In genomic region chr9:120192742-120193141, GRCm38 (mm10) we compare ENCODE assay signal across 23 mouse cellular contexts. TPM values are rescaled to one million over a fixed set of nuclear protein-coding genes. Genes with fewer than 3 reads are reported as not detected.
DNase-seq lines count a peak whose midpoint lies in the region.
"Had no signal": no experiment of that assay in that cellular context is flagged by ENCODE, and none has a peak within 500 bp of the region (broad histone marks: within the 10 kb centered on the region; RNA-seq: fewer than 3 reads in every experiment).

No protein-coding gene starts in this region.

- intact Hi-C loops in left cerebral cortex, postnatal 4 days (cut with DNase I): loop anchor here (5.0 kb wide), 1 partner anchor 185 kb away; no protein-coding TSS in a partner anchor

- DNase-seq in left cerebral cortex, adult 18-20 months (ENCODE audit: low spot score in 2 of 2): peak; percentile 49 to 73
- no peak for DNase-seq in left cerebral cortex, postnatal 4 days
- peak; percentile 85 for DNase-seq in brain, adult 2 months (ENCODE audit: low read depth, low spot score)
- DNase-seq in frontal cortex, postnatal 36 days (ENCODE audit: low spot score in 2 of 2): peak; percentile 59 to 84
- peak; percentile 54 for DNase-seq in right cerebral cortex, postnatal 25 days
- DNase-seq in kidney, adult 8-10 months: no peak
- no peak for DNase-seq in gastrocnemius, adult 18-20 months (ENCODE audit: low spot score)
- DNase-seq: adrenal gland, postnatal 10 days; cerebellum, adult 11-12 months; cerebellum, adult 9-11 months; embryo, embryonic 11 days; gastrocnemius, postnatal 36 days; heart, adult 18-20 months; heart, postnatal 4 days; kidney, postnatal 36 days; lung, adult 18-20 months; lung, postnatal 4 days; retina, postnatal 1 day; spleen, adult 18-20 months; thymus, adult 2 months; thymus, postnatal 4 days had no signal

RNA-seq across cellular contexts. Expression of gene Mobp, which starts 43.2 kb away (rescaled TPM):
- total RNA-seq in left cerebral cortex, adult 18-20 months (2021): 100 to 1,000 TPM; 189 to 204 TPM
- under 1 TPM; 0.16 to 0.20 TPM for total RNA-seq in left cerebral cortex, postnatal 4 days (2021)
- not detected for total RNA-seq in gastrocnemius, adult 18-20 months (2021)
- total RNA-seq: gastrocnemius, postnatal 36 days; heart, adult 18-20 months; heart, postnatal 4 days; MEL; monocyte, adult 5-6 weeks had no signal

Comparison
In these comparisons a context has a peak if more than half of its experiments do, and no peak if none do; other contexts are left out.
1. DNase-seq: peak in left cerebral cortex, adult 18-20 months (2 of 2), brain, adult 2 months (single experiment), frontal cortex, postnatal 36 days (2 of 2) and right cerebral cortex, postnatal 25 days (single experiment); none in left cerebral cortex, postnatal 4 days (single experiment), kidney, adult 8-10 months (0 of 2) and gastrocnemius, adult 18-20 months (single experiment).
2. RNA of gene Mobp, which starts 43.2 kb away (total RNA-seq): 189 to 204 TPM in left cerebral cortex, adult 18-20 months; 0.16 to 0.20 TPM in left cerebral cortex, postnatal 4 days and not detected in gastrocnemius, adult 18-20 months; every median in the first group is over 100 times any median in the second.